Mouse (Mus musculus) thymus, adult 2 months (tissue): Measurements from ENCODE around the gene Abcf2. TPM values are rescaled to one million over a fixed set of nuclear protein-coding genes. Genes with fewer than 3 reads are reported as not detected.

Experiments used
- DNase-seq: peaks from one replicate; pipeline ENCODE4 v3.0.0; 2021
- H3K27ac ChIP-seq: fragments of 200-500 bp; 2 replicates; pipeline ENCODE4 v1.5.1; 2012; ENCODE audit warnings: low read length, control low read depth; ENCODE audit not compliant: control insufficient read depth, insufficient read depth
- H3K27me3 ChIP-seq: fragments of 200-500 bp; 2 replicates; pipeline ENCODE4 v1.6.1; 2012; ENCODE audit warnings: mild to moderate bottlenecking, low read length, moderate library complexity, mixed read lengths; ENCODE audit not compliant: control insufficient read depth, insufficient read depth
- H3K36me3 ChIP-seq: fragments of 200-500 bp; 2 replicates; pipeline ENCODE4 v1.6.1; 2012; ENCODE audit warnings: mild to moderate bottlenecking, low read length, moderate library complexity; ENCODE audit not compliant: control insufficient read depth, insufficient read depth
- H3K4me1 ChIP-seq: fragments of 200-500 bp; replicated peaks from 2 replicates; pipeline ENCODE4 v1.6.1; 2012; ENCODE audit warnings: low read length; ENCODE audit not compliant: control insufficient read depth, insufficient read depth
- H3K4me3 ChIP-seq: fragments of 200-500 bp; 2 replicates; pipeline ENCODE4 v1.5.1; 2012; ENCODE audit warnings: mild to moderate bottlenecking, low read length, control low read depth, moderate library complexity; ENCODE audit not compliant: control insufficient read depth, insufficient read depth
- CTCF ChIP-seq: fragments of 200-500 bp; IDR thresholded peaks from 2 replicates; pipeline ENCODE4 v1.5.1; 2012; ENCODE audit warnings: mild to moderate bottlenecking, control low read depth, low read length, moderate library complexity, borderline replicate concordance; ENCODE audit not compliant: control insufficient read depth, poor library complexity, insufficient read depth; ENCODE audit errors: extremely low read depth
- POLR2A ChIP-seq: fragments of 200-500 bp; IDR thresholded peaks from 2 replicates; pipeline ENCODE4 v1.6.1; 2012; ENCODE audit warnings: mild to moderate bottlenecking, low read length, control low read depth, moderate library complexity; ENCODE audit not compliant: control insufficient read depth, poor library complexity, insufficient read depth; ENCODE audit errors: extremely low read depth
- WGBS: fragments of 180-500 bp; shearing (Covaris S2); methylation state at CpG from one replicate; pipeline ENCODE4 v1.1.7; 2018; 5-methylcytosine and 5-hydroxymethylcytosine counted together
- polyA plus RNA-seq: library from polyadenylated mRNA; depleted of rRNA; stranded (reverse); fragments of >200 nt; gene quantifications from 2 replicates; pipeline ENCODE4 v1.2.3, GENCODE M21; 2012

Abcf2 gene
- polyA plus RNA-seq, 1 experiment, result 121 TPM

- H3K27me3 ChIP-seq, result peaks cover 34% of the 10 kb centered on the region
- H3K4me3 ChIP-seq, result no peak overlapping the region
- WGBS, result 17% methylated on average over 16 of the region's 16 CpGs
- H3K36me3 ChIP-seq, result no peaks in the 10 kb centered on the region
- H3K27ac ChIP-seq, result no peak overlapping the region
- H3K4me1 ChIP-seq, result peaks cover 8% of the 10 kb centered on the region; the same call in 1 of the 2 replicates
- TF ChIP-seq POLR2A (no peak), CTCF (no peak)
- DNase-seq, result no peak
Observed at GRCm38 (mm10) chr5:24602751-24603343, 25.6 kb upstream of the Abcf2 start.

- H3K4me3 ChIP-seq, result peak overlapping the region; percentile 25
- peaks cover 34% of the 10 kb centered on the region for H3K27me3 ChIP-seq
- no peak overlapping the region for H3K27ac ChIP-seq
- H3K36me3 ChIP-seq, result no peaks in the 10 kb centered on the region
- 2% methylated on average over 73 of the region's 73 CpGs for WGBS
- peaks cover 9% of the 10 kb centered on the region; the same call in 1 of the 2 replicates for H3K4me1 ChIP-seq
- no peak for DNase-seq
- TF ChIP-seq POLR2A (no peak), CTCF (no peak)
Observed at GRCm38 (mm10) chr5:24601911-24602750, 24.9 kb upstream of the Abcf2 start.

- WGBS, result 6% methylated on average over 33 of the region's 33 CpGs
- no peak overlapping the region for H3K27ac ChIP-seq
- TF ChIP-seq POLR2A (no peak), CTCF (no peak)
- H3K4me1 ChIP-seq, result peaks cover 18% of the 10 kb centered on the region; the same call in 1 of the 2 replicates
- peaks cover 34% of the 10 kb centered on the region for H3K27me3 ChIP-seq
- DNase-seq, result no peak
- peak overlapping the region; percentile 7; the same call in 1 of the 2 replicates for H3K4me3 ChIP-seq
- H3K36me3 ChIP-seq, result no peaks in the 10 kb centered on the region
Observed at GRCm38 (mm10) chr5:24601071-24601835, 24.0 kb upstream of the Abcf2 start.

- H3K4me3 ChIP-seq, result no peak overlapping the region
- WGBS, result 90% methylated on average over 2 of the region's 2 CpGs
- no peak for TF ChIP-seq POLR2A
- no peak for TF ChIP-seq CTCF
- H3K36me3 ChIP-seq, result no peaks in the 10 kb centered on the region
- DNase-seq, result no peak
- H3K4me1 ChIP-seq, result peaks cover 20% of the 10 kb centered on the region; the same call in 1 of the 2 replicates
- H3K27me3 ChIP-seq, result peaks cover 28% of the 10 kb centered on the region
- H3K27ac ChIP-seq, result no peak overlapping the region
Observed at GRCm38 (mm10) chr5:24600236-24600635, 23.0 kb upstream of the Abcf2 start.

GRCm38 (mm10) chr5:24599137-24599536 lies 21.9 kb upstream of the Abcf2 start:
- H3K4me3 ChIP-seq, result no peak overlapping the region

GRCm38 (mm10) chr5:24598570-24599006 lies 21.3 kb upstream of the Abcf2 start:
- DNase-seq, result peak; percentile 72
- H3K4me1 ChIP-seq, result peaks cover 20% of the 10 kb centered on the region; the same call in 1 of the 2 replicates
- H3K36me3 ChIP-seq, result no peaks in the 10 kb centered on the region
- H3K27me3 ChIP-seq, result peaks cover 12% of the 10 kb centered on the region; the same call in 1 of the 2 replicates
- H3K27ac ChIP-seq, result no peak overlapping the region
- whole genome bisulfite sequencing, result 2% methylated on average over 41 of the region's 41 CpGs
- H3K4me3 ChIP-seq, result peak overlapping the region; percentile 27
- TF ChIP-seq CTCF (peak; percentile 91), POLR2A (no peak)

More at GRCm38 (mm10) chr5:24599137-24599536, 21.9 kb upstream of the Abcf2 start:
- Histone ChIP-seq H3K4me1 (peaks cover 20% of the 10 kb centered on the region; the same call in 1 of the 2 replicates), H3K36me3 (no peaks in the 10 kb centered on the region), H3K27me3 (peaks cover 18% of the 10 kb centered on the region; the same call in 1 of the 2 replicates), H3K27ac (no peak overlapping the region)
- WGBS, result 34% methylated on average over 8 of the region's 8 CpGs
- TF ChIP-seq POLR2A, result no peak
- TF ChIP-seq CTCF, result no peak
- no peak for DNase-seq
